ENCODE assay signal across 9 mouse cellular contexts in genomic region chr11:22636761-22637557, GRCm38 (mm10).
DNase-seq lines count a peak whose midpoint lies in the region; ATAC-seq and TF ChIP-seq lines count a peak whose summit lies in the region.
"Had no signal": no experiment of that assay in that cellular context is flagged by ENCODE, and none has a peak within 500 bp of the region (broad histone marks: within the 10 kb centered on the region; RNA-seq: fewer than 3 reads in every experiment).

No protein-coding gene starts in this region.

- no peak; the same call in 1 of the 2 replicates for TF ChIP-seq CTCF in layer of hippocampus, adult 2 months (conservative IDR thresholded peaks at IDR 0.05)

- WGBS in heart, embryonic 16.5 days, result 71% methylated on average over 9 of the region's 9 CpGs
- 60% methylated on average over 9 of the region's 9 CpGs for WGBS in kidney, embryonic 14.5 days

- peaks cover under 1% of the 10 kb centered on the region for H3K4me1 ChIP-seq in heart, embryonic 16.5 days (ENCODE audit: control insufficient read depth, insufficient read depth, low read length)
- H3K4me1 ChIP-seq in kidney, embryonic 14.5 days (ENCODE audit: control insufficient read depth, insufficient read depth, low read length), result peaks cover 11% of the 10 kb centered on the region

- ATAC-seq in heart, embryonic 16.5 days (replicated peaks; ENCODE audit: extremely low read depth, insufficient read depth, low FRiP score), result no peak
- peak; percentile 58 for ATAC-seq in kidney, embryonic 14.5 days (ENCODE audit: low FRiP score, low TSS enrichment)
- ATAC-seq in activated CD4-positive, CD25-positive, alpha-beta regulatory T cell, adult 4 months, result no peak

- H3K4me2 ChIP-seq in heart, embryonic 16.5 days (ENCODE audit: low read depth, low read length), result no peak overlapping the region
- no peak overlapping the region for H3K4me2 ChIP-seq in kidney, embryonic 14.5 days (replicated peaks; ENCODE audit: low read depth, low read length)

- H3K9ac ChIP-seq in heart, embryonic 16.5 days (ENCODE audit: low read length), result no peak overlapping the region
- no peak overlapping the region for H3K9ac ChIP-seq in kidney, embryonic 14.5 days (ENCODE audit: low read depth, low read length)

- peak overlapping the region; percentile 74 for H3K27ac ChIP-seq in layer of hippocampus, adult 2 months
- peak overlapping the region; percentile 2; the same call in 1 of the 2 replicates for H3K27ac ChIP-seq in heart, embryonic 16.5 days (ENCODE audit: low read length)
- H3K27ac ChIP-seq in kidney, embryonic 14.5 days (ENCODE audit: low read depth, low read length), result peak overlapping the region; percentile 34; the same call in 1 of the 2 replicates
- H3K27ac ChIP-seq: midbrain, embryonic 10.5 days had no signal

- H3K36me3 ChIP-seq in heart, embryonic 16.5 days (ENCODE audit: control insufficient read depth, insufficient read depth), result no peaks in the 10 kb centered on the region
- no peaks in the 10 kb centered on the region for H3K36me3 ChIP-seq in kidney, embryonic 14.5 days (ENCODE audit: control insufficient read depth, insufficient read depth, low read length)
- H3K36me3 ChIP-seq: midbrain, embryonic 10.5 days had no signal

- no peaks in the 10 kb centered on the region for H3K9me3 ChIP-seq in heart, embryonic 16.5 days (replicated peaks; ENCODE audit: control insufficient read depth, low read length)
- no peaks in the 10 kb centered on the region for H3K9me3 ChIP-seq in kidney, embryonic 14.5 days (ENCODE audit: control insufficient read depth, low read length)
- H3K9me3 ChIP-seq: midbrain, embryonic 10.5 days had no signal

- no peak overlapping the region for H3K4me3 ChIP-seq in layer of hippocampus, adult 2 months
- H3K4me3 ChIP-seq in heart, embryonic 16.5 days (ENCODE audit: low read length), result no peak overlapping the region
- no peak overlapping the region for H3K4me3 ChIP-seq in kidney, embryonic 14.5 days (ENCODE audit: low read length)
- H3K4me3 ChIP-seq: midbrain, embryonic 10.5 days had no signal

- no peaks in the 10 kb centered on the region for H3K27me3 ChIP-seq in heart, embryonic 16.5 days (ENCODE audit: control insufficient read depth, insufficient read depth, low read length)
- no peaks in the 10 kb centered on the region for H3K27me3 ChIP-seq in kidney, embryonic 14.5 days (ENCODE audit: control insufficient read depth, insufficient read depth, low read length)

- DNase-seq in layer of hippocampus, adult 2 months (ENCODE audit: low spot score in 2 of 2), result no peak
- no peak for DNase-seq in layer of hippocampus, postnatal 36 days
- peak; percentile 13 for DNase-seq in neural tube, embryonic 10.5 days (ENCODE audit: extremely low spot score, low spot score)
- no peak for DNase-seq in MN1 (ENCODE audit: low spot score)
- DNase-seq in cerebellum, adult 11-12 months, result no peak

Comparison
In these comparisons a context has a peak if more than half of its experiments do, and no peak if none do; other contexts are left out.
1. H3K27ac ChIP-seq: peak in every context shown above with its lines; median percentile 74 in layer of hippocampus, adult 2 months; 34 in kidney, embryonic 14.5 days; 2 in heart, embryonic 16.5 days.